Mouse (Mus musculus): ENCODE results near the gene Tbc1d5.
A peak's percentile ranks its signal among the peaks of the same experiment; 100 is the strongest.

The Tbc1d5 gene

GRCm38 (mm10) chr17:50889475-50889874 lies 289.7 kb downstream of the Tbc1d5 start:
- no peak for DNase-seq (ENCODE audit: low read depth in 2 of 2, low spot score in 2 of 2)

- DNase-seq (ENCODE audit: low read depth in 2 of 2, low spot score in 2 of 2) = no peak
These were observed 299.2 kb downstream of the Tbc1d5 start for GRCm38 (mm10) chr17:50879910-50880309.

GRCm38 (mm10) chr17:50876451-50876850 lies 302.7 kb downstream of the Tbc1d5 start:
- no peak for DNase-seq (ENCODE audit: low read depth in 2 of 2, low spot score in 2 of 2)

DNA sequence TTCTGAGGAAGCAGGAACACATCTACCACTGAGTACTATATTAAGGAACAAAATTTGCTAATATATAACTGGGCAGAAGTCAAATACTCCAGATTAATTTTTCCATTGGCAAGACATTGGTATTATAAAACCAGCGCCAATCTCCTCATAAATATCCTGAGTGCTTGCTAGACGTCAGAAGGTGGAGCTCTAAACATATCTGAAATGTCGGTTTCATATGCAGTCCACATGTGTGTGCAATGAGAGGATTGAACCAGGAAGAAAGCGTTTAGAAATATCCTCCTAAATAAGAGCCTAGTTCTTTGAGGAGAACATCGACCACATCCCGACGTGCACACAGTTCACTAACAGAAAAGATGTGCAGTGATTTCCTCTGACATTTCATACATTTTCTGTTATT lies 305.1 kb downstream of the Tbc1d5 start:
- DNase-seq (ENCODE audit: low read depth in 2 of 2, low spot score in 2 of 2) = no peak

GRCm38 (mm10) chr17:50872600-50872999 lies 306.6 kb downstream of the Tbc1d5 start:
- no peak for DNase-seq (ENCODE audit: low read depth in 2 of 2, low spot score in 2 of 2)

- no peak for DNase-seq (ENCODE audit: low read depth in 2 of 2, low spot score in 2 of 2)
These were observed 311.9 kb downstream of the Tbc1d5 start for GRCm38 (mm10) chr17:50867297-50867696.

DNA sequence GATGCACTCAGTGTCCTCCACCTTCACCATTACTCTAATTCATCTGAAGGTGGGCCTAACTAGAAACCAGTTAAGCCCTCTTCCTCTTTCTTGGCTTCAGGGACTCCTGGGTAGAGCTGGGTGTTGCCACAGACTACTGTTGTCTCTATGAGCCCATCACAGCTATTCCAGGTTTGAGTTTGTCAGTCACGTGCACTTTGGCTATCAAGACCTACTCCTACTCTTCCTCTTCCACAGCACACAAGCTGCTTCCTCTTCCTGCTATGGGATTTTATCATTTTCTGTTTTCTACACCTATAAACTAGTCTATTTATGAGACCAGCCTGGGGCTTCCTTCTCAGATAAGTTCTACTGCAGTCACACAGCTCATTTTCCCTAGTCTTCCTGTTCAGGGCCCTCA lies 314.4 kb downstream of the Tbc1d5 start:
- no peak for DNase-seq (ENCODE audit: low read depth in 2 of 2, low spot score in 2 of 2)

DNA sequence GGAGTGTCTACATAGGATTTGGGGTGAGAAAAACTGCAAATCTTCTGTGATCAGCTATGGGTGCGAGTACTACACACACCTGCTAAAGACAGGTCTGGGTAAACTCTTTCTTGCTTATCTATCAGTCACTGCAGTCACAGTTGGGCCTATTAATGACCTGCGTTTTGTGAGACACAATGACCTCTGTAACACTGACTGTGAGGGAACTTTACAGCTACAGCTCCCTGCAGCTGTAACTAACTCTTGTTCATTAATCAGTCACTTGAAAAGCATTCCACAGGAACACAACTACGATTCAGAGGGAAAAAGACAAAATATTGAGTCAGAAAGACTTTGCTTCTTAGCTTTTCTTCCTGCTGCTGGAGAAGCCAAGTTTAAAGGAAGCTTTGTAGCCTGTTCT lies 325.9 kb downstream of the Tbc1d5 start:
- no peak for DNase-seq (ENCODE audit: low read depth in 2 of 2, low spot score in 2 of 2)

DNA sequence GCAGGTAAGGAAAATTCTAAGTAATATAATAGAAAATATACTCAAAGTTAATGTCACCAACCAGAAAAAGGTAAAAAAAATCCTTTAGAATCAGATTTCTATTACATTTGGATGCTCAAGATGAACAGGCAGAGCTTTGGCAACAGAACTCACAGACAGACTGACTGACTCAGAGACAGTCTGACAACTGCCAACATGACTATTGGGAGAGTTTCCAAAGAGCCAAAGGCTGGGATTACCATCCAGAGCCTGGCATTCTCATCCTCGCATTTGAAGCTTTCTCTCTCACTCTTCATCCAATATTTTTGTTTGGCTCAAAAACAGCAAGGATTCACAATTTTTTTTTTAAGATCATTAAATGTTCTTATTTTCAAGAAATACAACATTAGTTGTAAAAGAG lies 327.8 kb downstream of the Tbc1d5 start:
- no peak for DNase-seq (ENCODE audit: low read depth in 2 of 2, low spot score in 2 of 2)

GRCm38 (mm10) chr17:50814089-50814488 lies 365.1 kb downstream of the Tbc1d5 start:
- peak in 1 of 2 experiments; percentile 2 for DNase-seq (ENCODE audit: low read depth in 2 of 2, low spot score in 2 of 2)

DNA sequence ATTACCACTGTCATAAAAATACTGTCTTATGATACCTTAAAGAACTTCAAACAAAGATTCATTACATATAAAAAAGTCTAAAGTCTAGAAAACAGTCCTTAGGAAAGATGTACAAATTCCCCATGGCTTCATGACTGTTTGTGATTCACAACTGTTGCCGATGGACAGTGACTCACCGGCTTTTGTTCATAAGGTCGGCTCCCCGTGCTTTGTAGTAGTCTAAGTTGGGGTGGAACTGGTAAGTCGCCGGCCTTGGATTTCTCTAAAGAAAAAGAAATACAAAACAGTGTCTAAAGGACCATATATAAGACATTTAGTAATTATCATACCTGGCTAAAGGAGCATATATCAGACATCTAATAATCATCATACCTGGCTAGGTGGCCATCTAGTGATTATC lies 365.6 kb downstream of the Tbc1d5 start:
- DNase-seq (ENCODE audit: low read depth in 2 of 2, low spot score in 2 of 2) = no peak

- DNase-seq (ENCODE audit: low read depth in 2 of 2, low spot score in 2 of 2) = no peak
These were observed 373.5 kb downstream of the Tbc1d5 start for GRCm38 (mm10) chr17:50805631-50806030.

DNA sequence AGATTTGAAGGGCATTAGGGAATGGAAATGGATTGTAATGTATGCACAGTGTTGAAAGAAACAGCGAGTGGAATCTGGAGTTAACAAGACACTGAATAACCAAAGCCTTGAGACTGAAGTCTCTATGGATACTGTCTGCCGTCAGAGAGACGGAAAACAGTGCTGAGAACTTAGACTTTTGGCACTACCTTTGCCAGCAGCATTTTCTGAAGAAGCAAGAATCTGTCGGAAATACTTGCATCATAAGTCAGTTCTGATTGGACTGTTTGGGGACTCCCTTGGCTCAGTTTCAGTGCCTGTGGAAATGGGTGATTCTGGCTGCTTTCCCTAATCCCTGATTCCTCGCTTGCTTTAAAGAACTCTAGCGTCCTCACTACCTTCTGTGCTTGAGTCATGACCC lies 375.9 kb downstream of the Tbc1d5 start:
- DNase-seq (ENCODE audit: low read depth in 2 of 2, low spot score in 2 of 2) = no peak

- no peak for DNase-seq (ENCODE audit: low read depth in 2 of 2, low spot score in 2 of 2)
These were observed 376.8 kb downstream of the Tbc1d5 start for GRCm38 (mm10) chr17:50802380-50802779.

- peak; percentile 38 to 52 for DNase-seq (ENCODE audit: low read depth in 2 of 2, low spot score in 2 of 2)
These were observed 383.6 kb downstream of the Tbc1d5 start for GRCm38 (mm10) chr17:50795445-50796095.

DNA sequence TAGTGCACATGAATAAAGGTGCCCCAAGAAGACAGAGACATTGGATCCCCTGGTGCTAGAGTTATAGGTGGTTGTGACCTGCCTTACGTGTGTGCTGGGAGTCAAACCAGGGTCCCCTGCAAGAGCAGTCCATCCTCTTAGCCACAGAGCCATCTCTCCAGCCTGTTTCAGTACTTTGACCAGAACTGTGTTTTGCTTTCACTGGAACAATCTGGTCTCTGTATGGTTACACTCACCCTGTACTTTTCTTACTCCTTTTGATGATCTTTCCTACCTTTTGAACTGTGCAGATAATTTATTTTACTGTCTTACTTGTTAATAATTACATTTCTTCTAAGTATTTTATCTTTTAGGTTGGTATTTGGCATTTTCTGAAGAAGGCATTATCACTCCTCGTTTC lies 387.5 kb downstream of the Tbc1d5 start:
- DNase-seq (ENCODE audit: low read depth in 2 of 2, low spot score in 2 of 2) = no peak

DNA sequence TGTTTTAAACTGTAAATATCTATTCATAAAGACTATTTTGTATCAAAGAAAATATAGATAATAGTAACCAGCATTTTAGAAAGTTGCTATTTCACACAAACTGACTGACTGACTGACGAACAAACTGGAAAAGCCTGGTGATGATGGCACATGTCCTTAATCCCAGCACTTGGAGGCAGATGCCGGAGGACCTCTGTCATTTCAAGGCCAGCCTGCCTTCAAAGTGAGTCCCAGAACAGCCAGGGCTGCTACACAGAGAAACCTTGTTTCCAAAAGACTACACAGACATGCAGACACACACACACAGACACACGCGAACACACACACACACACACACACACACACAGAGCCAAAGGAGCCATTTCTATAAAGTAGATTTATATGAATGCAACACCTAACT lies 390.3 kb downstream of the Tbc1d5 start:
- DNase-seq (ENCODE audit: low read depth in 2 of 2, low spot score in 2 of 2) = no peak

DNA sequence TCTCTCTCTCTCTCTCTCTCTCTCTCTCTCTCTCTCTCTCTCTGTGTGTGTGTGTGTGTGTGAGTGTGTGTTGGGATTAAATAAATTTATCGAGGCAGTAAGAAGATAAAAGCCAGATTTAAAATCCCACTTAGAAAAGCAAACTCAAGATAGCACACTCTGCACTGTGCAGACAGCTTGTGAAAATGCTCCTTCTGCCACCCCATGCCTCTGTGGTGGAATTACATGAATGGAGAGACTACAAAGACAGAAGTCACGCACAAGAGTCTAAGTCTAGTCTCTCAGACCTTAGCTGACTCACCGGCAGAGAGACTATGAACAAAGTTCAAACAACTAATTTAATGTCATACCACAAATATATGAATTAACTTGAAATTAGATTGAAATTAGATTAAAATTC lies 403.9 kb downstream of the Tbc1d5 start:
- no peak for DNase-seq (ENCODE audit: low read depth in 2 of 2, low spot score in 2 of 2)

DNA sequence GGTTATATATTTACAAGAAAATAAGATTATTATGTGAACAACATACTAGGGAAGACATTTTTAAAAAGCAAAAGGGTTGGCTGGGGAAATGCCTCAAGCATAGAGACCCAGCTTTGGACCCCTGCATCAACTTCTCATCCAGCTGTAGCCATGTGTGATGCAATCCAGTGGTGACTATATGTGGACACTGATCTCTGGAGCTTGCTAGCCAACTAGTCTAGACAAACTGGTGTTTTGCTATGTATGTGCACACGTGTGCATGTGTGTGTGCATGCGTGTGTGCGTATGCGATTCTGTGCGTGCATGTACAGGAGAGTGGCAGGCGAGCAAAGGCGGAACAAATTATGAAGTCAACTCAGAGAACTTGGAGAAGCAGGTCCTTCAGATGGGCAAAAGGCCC lies 414.8 kb downstream of the Tbc1d5 start:
- no peak for DNase-seq (ENCODE audit: low read depth in 2 of 2, low spot score in 2 of 2)

DNA sequence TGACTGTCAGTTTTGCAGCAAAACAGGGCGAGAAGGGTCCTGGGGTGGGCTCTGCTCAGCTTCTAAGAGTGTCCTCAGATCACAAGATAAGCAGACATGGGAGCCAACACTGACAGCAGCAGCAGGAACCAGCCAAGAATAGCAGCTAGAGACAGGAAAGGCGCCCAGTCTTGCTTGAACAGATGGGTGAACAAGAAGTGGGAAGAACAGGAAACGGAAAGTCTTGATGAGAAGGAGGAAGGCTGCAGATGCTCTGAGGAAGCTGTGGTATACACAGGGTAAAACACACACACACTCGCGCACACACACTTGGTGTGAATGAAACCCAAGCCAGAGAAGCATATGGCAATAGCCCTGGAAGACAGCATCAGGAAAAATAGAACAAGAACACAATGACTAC lies 415.7 kb downstream of the Tbc1d5 start:
- DNase-seq (ENCODE audit: low read depth in 2 of 2, low spot score in 2 of 2) = no peak

- DNase-seq (ENCODE audit: low read depth in 2 of 2, low spot score in 2 of 2) = no peak
These were observed 416.9 kb downstream of the Tbc1d5 start for GRCm38 (mm10) chr17:50762231-50762630.

DNA sequence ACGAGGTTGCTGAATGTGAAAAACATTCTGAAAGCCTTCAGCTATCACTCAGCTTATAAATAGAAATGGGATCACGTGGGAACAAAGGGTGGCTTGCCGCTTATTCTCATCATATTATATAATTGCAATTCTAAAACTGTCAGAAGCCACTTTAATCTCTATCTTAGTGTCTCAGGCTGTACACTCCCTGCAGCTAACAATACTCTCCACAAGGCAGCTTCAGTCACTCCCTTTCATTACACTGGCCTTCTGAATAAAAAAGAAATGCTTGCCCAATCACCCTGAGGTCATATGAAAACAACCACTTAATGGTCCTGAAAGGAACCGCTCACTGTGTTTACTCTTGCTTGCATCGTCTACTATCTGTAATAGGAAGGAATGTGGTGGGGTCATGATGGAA lies 418.1 kb downstream of the Tbc1d5 start:
- DNase-seq (ENCODE audit: low read depth in 2 of 2, low spot score in 2 of 2) = no peak

- no peak for DNase-seq (ENCODE audit: low read depth in 2 of 2, low spot score in 2 of 2)
These were observed 425.6 kb downstream of the Tbc1d5 start for GRCm38 (mm10) chr17:50753356-50754138.
